ENCODE assay signal across 8 mouse cellular contexts in genomic region chr19:23143541-23143940, GRCm38 (mm10). TPM values are rescaled to one million over a fixed set of nuclear protein-coding genes. Genes with fewer than 3 reads are reported as not detected.
A peak's percentile ranks its signal among the peaks of the same experiment; 100 is the strongest.
DNase-seq lines count a peak whose midpoint lies in the region; ATAC-seq and TF ChIP-seq lines count a peak whose summit lies in the region.

No protein-coding gene starts in this region.

- DNase-seq in heart, adult 2 months: peak in 1 of 2 experiments; percentile 65
- DNase-seq in heart, embryonic 10.5 days (ENCODE audit: low spot score): no peak
- peak; percentile 21 for DNase-seq in right cerebral cortex, postnatal 4 days
- DNase-seq in right cerebral cortex, postnatal 10 days (ENCODE audit: low spot score in 2 of 2): no peak
- peak; percentile 75 to 79 for DNase-seq in kidney, adult 8-10 months
- no peak for DNase-seq in thymus, postnatal 0 days (ENCODE audit: low spot score)
- DNase-seq in MN1 (ENCODE audit: low spot score): no peak

- peak overlapping the region; percentile 77 for H3K4me2 ChIP-seq in stomach, embryonic 16.5 days (ENCODE audit: low read depth, low read length)

- WGBS in heart, adult 2 months: 13% methylated on average over 8 of the region's 8 CpGs
- 72% methylated on average over 8 of the region's 8 CpGs for WGBS in heart, embryonic 10.5 days
- 84% methylated on average over 8 of the region's 8 CpGs for WGBS in stomach, embryonic 16.5 days

- H3K36me3 ChIP-seq in heart, adult 2 months (ENCODE audit: control insufficient read depth, insufficient read depth, low read length): peaks cover 28% of the 10 kb centered on the region
- H3K36me3 ChIP-seq in heart, embryonic 10.5 days: no peaks in the 10 kb centered on the region
- H3K36me3 ChIP-seq in stomach, embryonic 16.5 days (ENCODE audit: control insufficient read depth, insufficient read depth, low read length): no peaks in the 10 kb centered on the region

- H3K4me3 ChIP-seq in heart, adult 2 months: peak overlapping the region; percentile 62
- H3K4me3 ChIP-seq in heart, embryonic 10.5 days: no peak overlapping the region
- peak overlapping the region; percentile 75 for H3K4me3 ChIP-seq in stomach, embryonic 16.5 days (replicated peaks; ENCODE audit: low read length)

- 0 out of 2 replicates have a peak, but pooled peaks have one; percentile 33 for TF ChIP-seq EP300 in heart, adult 2 months (IDR thresholded peaks at IDR 0.05; ENCODE audit: insufficient read depth, low read depth, low read length)

- peak overlapping the region; percentile 99 for H3K9ac ChIP-seq in heart, adult 2 months (ENCODE audit: low read depth, low read length)
- H3K9ac ChIP-seq in stomach, embryonic 16.5 days (ENCODE audit: low read length): 0 out of 2 replicates have a peak overlapping the region, but pooled peaks have one; percentile 16

- peak overlapping the region; percentile 100 for H3K27ac ChIP-seq in heart, adult 2 months
- no peak overlapping the region for H3K27ac ChIP-seq in heart, embryonic 10.5 days
- H3K27ac ChIP-seq in stomach, embryonic 16.5 days (ENCODE audit: low read length): no peak overlapping the region

- no peak for TF ChIP-seq CTCF in heart, adult 2 months (IDR thresholded peaks at IDR 0.05)

- TF ChIP-seq POLR2A in heart, adult 2 months (IDR thresholded peaks at IDR 0.05; ENCODE audit: insufficient read depth, low read depth, low read length): peak; percentile 47; the same call in 1 of the 2 replicates

- intact Hi-C loops in heart, adult 2 months (cut with DNase I): loop anchor here (5.0 kb wide), 1 partner anchor 201 kb away; no protein-coding TSS in a partner anchor

- H3K27me3 ChIP-seq in heart, adult 2 months (ENCODE audit: control insufficient read depth, insufficient read depth, low read length): no peaks in the 10 kb centered on the region
- H3K27me3 ChIP-seq in heart, embryonic 10.5 days (ENCODE audit: insufficient read depth, poor library complexity, severe bottlenecking): peaks cover 26% of the 10 kb centered on the region
- H3K27me3 ChIP-seq in stomach, embryonic 16.5 days (ENCODE audit: control insufficient read depth, insufficient read depth, low read length): no peaks in the 10 kb centered on the region

- H3K79me2 ChIP-seq in heart, adult 2 months (replicated peaks; ENCODE audit: control insufficient read depth, insufficient read depth, low read length): peaks cover 9% of the 10 kb centered on the region

- H3K4me1 ChIP-seq in heart, adult 2 months (ENCODE audit: control insufficient read depth, insufficient read depth, low read length): peaks cover 22% of the 10 kb centered on the region
- peaks cover 31% of the 10 kb centered on the region for H3K4me1 ChIP-seq in heart, embryonic 10.5 days
- H3K4me1 ChIP-seq in stomach, embryonic 16.5 days (ENCODE audit: control insufficient read depth, insufficient read depth, low read length): 0 out of 2 replicates have a peak, but pooled peaks cover 5% of the 10 kb centered on the region

- H3K9me3 ChIP-seq in heart, embryonic 10.5 days: no peaks in the 10 kb centered on the region
- H3K9me3 ChIP-seq in stomach, embryonic 16.5 days (replicated peaks; ENCODE audit: control insufficient read depth, low read length): no peaks in the 10 kb centered on the region

- ATAC-seq in stomach, embryonic 16.5 days (ENCODE audit: insufficient read depth, low FRiP score): no peak

RNA-seq across cellular contexts. Expression of gene Klf9, which starts 2.5 kb away (rescaled TPM):
- 100 to 1,000 TPM; 121 to 142 TPM for total RNA-seq in heart, adult 2 months (2021)
- polyA plus RNA-seq in heart, adult 2 months (2012; rRNA removed): 40.3 and 47.1 TPM in 2 replicates
- 1.4 and 1.6 TPM in 2 replicates for polyA plus RNA-seq in heart, embryonic 10.5 days (2016; fragmentation: Nextera tagmentation; extraction: Ambion mirVana)
- polyA plus RNA-seq in stomach, embryonic 16.5 days (2015; fragmentation: Nextera tagmentation; extraction: Ambion mirVana): 7.1 and 7.9 TPM in 2 replicates
- 2.7 and 2.8 TPM in 2 replicates for polyA plus RNA-seq in thymus, postnatal 0 days (2015; fragmentation: Nextera tagmentation; extraction: Ambion mirVana)

Comparison
In these comparisons a context has a peak if more than half of its experiments do, and no peak if none do; other contexts are left out.
1. DNase-seq: peak in right cerebral cortex, postnatal 4 days (single experiment) and kidney, adult 8-10 months (2 of 2); none in heart, embryonic 10.5 days (single experiment), right cerebral cortex, postnatal 10 days (0 of 2), thymus, postnatal 0 days (single experiment) and MN1 (single experiment).